Comparison of ENCODE assay signal across 13 mouse cellular contexts in genomic region chr8:12165487-12166152, GRCm38 (mm10).
A peak's percentile ranks its signal among the peaks of the same experiment; 100 is the strongest.
DNase-seq lines count a peak whose midpoint lies in the region; ATAC-seq lines count a peak whose summit lies in the region.
"Had no signal": no experiment of that assay in that cellular context is flagged by ENCODE, and none has a peak within 500 bp of the region (broad histone marks: within the 10 kb centered on the region; RNA-seq: fewer than 3 reads in every experiment).

No protein-coding gene starts in this region.

- 32% methylated on average over 23 of the region's 23 CpGs for WGBS in hindbrain, embryonic 11.5 days
- 22% methylated on average over 23 of the region's 23 CpGs for WGBS in midbrain, embryonic 11.5 days
- WGBS in heart, embryonic 12.5 days = 85% methylated on average over 23 of the region's 23 CpGs

- no peak overlapping the region for H3K4me3 ChIP-seq in hindbrain, embryonic 11.5 days (ENCODE audit: low read depth, low read length)
- peak overlapping the region; percentile 15 for H3K4me3 ChIP-seq in midbrain, embryonic 11.5 days (ENCODE audit: low read depth, low read length)
- no peak overlapping the region for H3K4me3 ChIP-seq in heart, embryonic 12.5 days
- H3K4me3 ChIP-seq: embryonic facial prominence, embryonic 15.5 days; liver, embryonic 12.5 days; megakaryocyte, embryonic 14.5 days had no signal

- H3K9ac ChIP-seq in hindbrain, embryonic 11.5 days (ENCODE audit: low read depth, low read length) = peak overlapping the region; percentile 44; the same call in 1 of the 2 replicates
- H3K9ac ChIP-seq in midbrain, embryonic 11.5 days (ENCODE audit: low read length) = peak overlapping the region; percentile 41; the same call in 1 of the 2 replicates
- H3K9ac ChIP-seq in heart, embryonic 12.5 days = no peak overlapping the region
- H3K9ac ChIP-seq: embryonic facial prominence, embryonic 15.5 days; liver, embryonic 12.5 days had no signal

- H3K27me3 ChIP-seq in hindbrain, embryonic 11.5 days (ENCODE audit: control insufficient read depth, insufficient read depth, low read length) = peaks cover 11% of the 10 kb centered on the region; the same call in 1 of the 2 replicates
- peaks cover 21% of the 10 kb centered on the region for H3K27me3 ChIP-seq in midbrain, embryonic 11.5 days (ENCODE audit: control insufficient read depth, insufficient read depth, low read length)
- peaks cover 37% of the 10 kb centered on the region for H3K27me3 ChIP-seq in heart, embryonic 12.5 days (replicated peaks)

- H3K4me2 ChIP-seq in hindbrain, embryonic 11.5 days (replicated peaks; ENCODE audit: low read depth, low read length) = peak overlapping the region; percentile 23
- peak overlapping the region; percentile 41 for H3K4me2 ChIP-seq in midbrain, embryonic 11.5 days
- H3K4me2 ChIP-seq in heart, embryonic 12.5 days = no peak overlapping the region
- H3K4me2 ChIP-seq: embryonic facial prominence, embryonic 15.5 days; liver, embryonic 12.5 days had no signal

- peak; percentile 70 for ATAC-seq in hindbrain, embryonic 11.5 days (ENCODE audit: low FRiP score)
- ATAC-seq in midbrain, embryonic 11.5 days (ENCODE audit: low FRiP score) = peak; percentile 54
- no peak for ATAC-seq in activated CD4-positive, CD25-positive, alpha-beta regulatory T cell, adult 4 months
- ATAC-seq in heart, embryonic 12.5 days (ENCODE audit: insufficient number of reproducible peaks, low FRiP score) = no peak
- ATAC-seq: liver, embryonic 12.5 days; Patski had no signal

- no peaks in the 10 kb centered on the region for H3K9me3 ChIP-seq in hindbrain, embryonic 11.5 days (ENCODE audit: control insufficient read depth, low read length)
- H3K9me3 ChIP-seq in midbrain, embryonic 11.5 days (ENCODE audit: control insufficient read depth, low read length) = no peaks in the 10 kb centered on the region
- H3K9me3 ChIP-seq in heart, embryonic 12.5 days (replicated peaks) = no peaks in the 10 kb centered on the region
- H3K9me3 ChIP-seq: embryonic facial prominence, embryonic 15.5 days; liver, embryonic 12.5 days; megakaryocyte, embryonic 14.5 days had no signal

- DNase-seq in right cerebral cortex, adult 2 months (ENCODE audit: low spot score in 2 of 2) = peak; percentile 31 to 50
- DNase-seq in right cerebral cortex, adult 18-20 months = no peak
- DNase-seq in hindbrain, embryonic 11.5 days (ENCODE audit: low spot score) = peak; percentile 65
- DNase-seq in midbrain, embryonic 11.5 days (ENCODE audit: low spot score, missing footprints) = peak; percentile 93
- DNase-seq in right cerebral cortex, postnatal 25 days = peak; percentile 17
- DNase-seq in cerebellum, adult 9-11 months = no peak
- DNase-seq: heart, postnatal 4 days had no signal

- peak overlapping the region; percentile 59; the same call in 1 of the 2 replicates for H3K27ac ChIP-seq in hindbrain, embryonic 11.5 days (ENCODE audit: low read depth, low read length)
- H3K27ac ChIP-seq in midbrain, embryonic 11.5 days (ENCODE audit: low read depth, low read length) = no peak overlapping the region
- H3K27ac ChIP-seq in heart, embryonic 12.5 days (ENCODE audit: poor library complexity, severe bottlenecking) = no peak overlapping the region
- H3K27ac ChIP-seq: embryonic facial prominence, embryonic 15.5 days; liver, embryonic 12.5 days had no signal

- H3K36me3 ChIP-seq in hindbrain, embryonic 11.5 days (ENCODE audit: control insufficient read depth, insufficient read depth, low read length) = no peaks in the 10 kb centered on the region
- no peaks in the 10 kb centered on the region for H3K36me3 ChIP-seq in midbrain, embryonic 11.5 days (ENCODE audit: control insufficient read depth, insufficient read depth, low read length)
- H3K36me3 ChIP-seq in heart, embryonic 12.5 days = no peaks in the 10 kb centered on the region
- H3K36me3 ChIP-seq: embryonic facial prominence, embryonic 15.5 days; liver, embryonic 12.5 days had no signal

- H3K4me1 ChIP-seq in hindbrain, embryonic 11.5 days (replicated peaks; ENCODE audit: control insufficient read depth, insufficient read depth, low read length) = peaks cover 12% of the 10 kb centered on the region
- peaks cover 17% of the 10 kb centered on the region for H3K4me1 ChIP-seq in midbrain, embryonic 11.5 days (ENCODE audit: control insufficient read depth, insufficient read depth, low read length)
- 0 out of 2 replicates have a peak, but pooled peaks cover 4% of the 10 kb centered on the region for H3K4me1 ChIP-seq in heart, embryonic 12.5 days (replicated peaks)
- H3K4me1 ChIP-seq: liver, embryonic 12.5 days; megakaryocyte, embryonic 14.5 days had no signal

Comparison
In these comparisons a context has a peak if more than half of its experiments do, and no peak if none do; other contexts are left out.
1. DNase-seq: peak in right cerebral cortex, adult 2 months (2 of 2), hindbrain, embryonic 11.5 days (single experiment), midbrain, embryonic 11.5 days (single experiment) and right cerebral cortex, postnatal 25 days (single experiment); none in right cerebral cortex, adult 18-20 months (single experiment) and cerebellum, adult 9-11 months (single experiment).
2. ATAC-seq: peak in hindbrain, embryonic 11.5 days (single experiment) and midbrain, embryonic 11.5 days (single experiment); none in activated CD4-positive, CD25-positive, alpha-beta regulatory T cell, adult 4 months (single experiment) and heart, embryonic 12.5 days (single experiment).